Mouse (Mus musculus) small intestine, adult 2 months (tissue): ENCODE data around the gene Pear1. TPM values are rescaled to one million over a fixed set of nuclear protein-coding genes. Genes with fewer than 3 reads are reported as not detected.

Source experiments
- H3K27ac ChIP-seq: fragments of 200-500 bp; 2 replicates; pipeline ENCODE4 v1.5.1; 2012; ENCODE audit warnings: low read depth, low read length, control low read depth, inconsistent platforms; ENCODE audit not compliant: insufficient read depth
- H3K27me3 ChIP-seq: fragments of 200-500 bp; 2 replicates; pipeline ENCODE4 v1.6.1; 2012; ENCODE audit warnings: mild to moderate bottlenecking, moderate library complexity, low read length, inconsistent platforms; ENCODE audit not compliant: control insufficient read depth, insufficient read depth
- H3K36me3 ChIP-seq: fragments of 200-500 bp; 2 replicates; pipeline ENCODE4 v1.6.1; 2012; ENCODE audit warnings: mild to moderate bottlenecking, low read length, control low read depth, inconsistent platforms; ENCODE audit not compliant: control insufficient read depth, insufficient read depth
- H3K4me1 ChIP-seq: fragments of 200-500 bp; 2 replicates; pipeline ENCODE4 v1.6.1; 2012; ENCODE audit warnings: low read length, inconsistent platforms, mixed read lengths; ENCODE audit not compliant: control insufficient read depth, insufficient read depth, insufficient read length
- H3K4me3 ChIP-seq: fragments of 200-500 bp; 2 replicates; pipeline ENCODE4 v1.5.1; 2012; ENCODE audit warnings: low read depth, mild to moderate bottlenecking, control low read depth, inconsistent platforms, low read length, moderate library complexity
- CTCF ChIP-seq: fragments of 200-500 bp; IDR thresholded peaks from 2 replicates; pipeline ENCODE4 v1.5.1; 2012; ENCODE audit warnings: low read depth, mild to moderate bottlenecking, control low read depth, inconsistent platforms, low read length, moderate library complexity, mixed read lengths; ENCODE audit not compliant: insufficient replicate concordance, insufficient read length; ENCODE audit errors: extremely low read depth
- POLR2A ChIP-seq: fragments of 200-500 bp; IDR thresholded peaks from 2 replicates; pipeline ENCODE4 v1.6.1; 2012; ENCODE audit warnings: low read depth, mild to moderate bottlenecking, control low read depth, inconsistent platforms, low read length, moderate library complexity
- WGBS: fragments of 180-500 bp; shearing (Covaris S2); methylation state at CpG from one replicate; pipeline ENCODE4 v1.1.7; 2018; 5-methylcytosine and 5-hydroxymethylcytosine counted together
- polyA plus RNA-seq: library from polyadenylated mRNA; depleted of rRNA; stranded (reverse); fragments of >200 nt; gene quantifications from 2 replicates; pipeline ENCODE4 v1.2.3, GENCODE M21; 2012

Pear1 gene
- polyA plus RNA-seq, 1 experiment: 20.1 TPM

- Histone ChIP-seq H3K4me3 (no peak overlapping the region), H3K4me1 (no peaks in the 10 kb centered on the region), H3K27ac (no peak overlapping the region), H3K27me3 (no peaks in the 10 kb centered on the region), H3K36me3 (no peaks in the 10 kb centered on the region)
- WGBS: 31% methylated on average over 18 of the region's 18 CpGs
- TF ChIP-seq POLR2A: no peak
- no peak for TF ChIP-seq CTCF
These were observed 79.0 kb downstream of the Pear1 start for GRCm38 (mm10) chr3:87745036-87745659.

DNA sequence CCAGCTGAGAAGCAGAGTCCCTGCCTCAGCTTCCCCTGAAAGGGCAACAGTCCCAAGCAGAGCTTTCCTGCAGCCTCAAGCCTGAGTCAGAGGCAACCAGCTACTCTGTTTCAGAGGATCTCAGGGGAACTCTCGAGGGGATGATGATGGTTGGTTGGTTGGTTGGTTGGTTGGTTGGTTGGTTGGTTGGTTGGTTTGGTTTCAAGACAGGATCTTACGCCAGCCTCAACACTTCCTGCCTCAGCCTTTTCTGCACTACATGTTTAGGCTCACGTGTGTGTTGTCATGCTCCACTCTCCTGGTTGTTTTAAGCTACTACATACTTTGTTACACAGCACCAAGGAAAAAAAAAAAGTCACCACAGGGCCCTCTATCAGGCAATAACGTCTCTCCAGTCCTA, 80.2 kb downstream of the Pear1 start:
- TF ChIP-seq CTCF (no peak), POLR2A (no peak)
- H3K36me3 ChIP-seq: 0 out of 2 replicates have a peak, but pooled peaks cover under 1% of the 10 kb centered on the region
- H3K4me3 ChIP-seq: no peak overlapping the region
- no peaks in the 10 kb centered on the region for H3K27me3 ChIP-seq
- no peak overlapping the region for H3K27ac ChIP-seq
- WGBS: 73% methylated on average over 4 of the region's 4 CpGs
- H3K4me1 ChIP-seq: no peaks in the 10 kb centered on the region

- 82% methylated on average over 16 of the region's 16 CpGs for WGBS
These were observed 81.4 kb downstream of the Pear1 start for GRCm38 (mm10) chr3:87742735-87743134.

DNA sequence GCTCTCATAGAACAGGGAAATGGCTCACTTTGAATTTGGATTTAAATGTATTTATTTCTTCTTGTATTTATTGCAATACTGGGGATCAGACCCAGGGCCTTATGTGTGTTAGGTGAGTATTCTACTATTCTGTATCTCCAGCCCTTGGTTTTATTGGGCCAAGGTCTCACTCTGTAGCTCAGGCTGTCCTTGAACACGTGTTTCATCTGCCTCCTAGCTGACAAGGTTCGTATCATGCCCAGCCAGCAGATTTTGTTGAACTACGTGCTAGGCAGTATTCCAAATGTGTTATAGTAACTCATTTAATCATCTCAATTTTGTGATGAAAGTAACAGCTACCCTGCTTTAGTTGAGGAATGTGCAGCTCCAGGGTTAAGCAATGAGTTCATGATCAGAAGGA, 82.1 kb downstream of the Pear1 start:
- TF ChIP-seq CTCF (no peak), POLR2A (no peak)
- Histone ChIP-seq H3K27me3 (no peaks in the 10 kb centered on the region), H3K4me1 (no peaks in the 10 kb centered on the region), H3K4me3 (no peak overlapping the region), H3K27ac (no peak overlapping the region), H3K36me3 (peaks cover 17% of the 10 kb centered on the region)
- 74% methylated on average over 3 of the region's 3 CpGs for WGBS

More at GRCm38 (mm10) chr3:87742735-87743134, 81.4 kb downstream of the Pear1 start:
- Histone ChIP-seq H3K4me3 (no peak overlapping the region), H3K36me3 (peaks cover 10% of the 10 kb centered on the region), H3K4me1 (no peaks in the 10 kb centered on the region), H3K27me3 (no peaks in the 10 kb centered on the region), H3K27ac (no peak overlapping the region)
- no peak for TF ChIP-seq CTCF
- TF ChIP-seq POLR2A: no peak

DNA sequence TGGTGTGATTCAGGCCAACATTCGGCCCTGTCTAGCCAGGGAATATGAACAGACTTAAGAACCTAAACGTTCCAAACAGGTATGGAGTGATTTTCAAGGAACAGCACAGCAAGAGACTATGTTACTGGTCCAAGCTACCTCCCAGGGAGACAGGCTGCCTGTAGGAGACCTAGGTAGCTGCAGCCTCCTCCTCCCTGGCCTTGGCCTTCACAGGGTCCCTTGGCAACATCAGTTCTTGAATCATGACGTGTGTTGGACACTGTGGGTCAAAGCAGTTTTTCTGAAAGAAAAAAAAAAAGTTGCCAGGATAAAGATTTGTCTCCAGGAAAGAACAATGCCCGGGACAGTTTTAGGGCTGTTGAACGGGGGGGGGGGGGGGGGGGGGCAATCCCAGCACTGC, 85.2 kb downstream of the Pear1 start:
- Histone ChIP-seq H3K27ac (no peak overlapping the region), H3K4me3 (no peak overlapping the region), H3K36me3 (peaks cover 46% of the 10 kb centered on the region), H3K4me1 (no peaks in the 10 kb centered on the region), H3K27me3 (no peaks in the 10 kb centered on the region)
- WGBS: 68% methylated on average over 5 of the region's 5 CpGs
- TF ChIP-seq POLR2A: no peak
- no peak for TF ChIP-seq CTCF

DNA sequence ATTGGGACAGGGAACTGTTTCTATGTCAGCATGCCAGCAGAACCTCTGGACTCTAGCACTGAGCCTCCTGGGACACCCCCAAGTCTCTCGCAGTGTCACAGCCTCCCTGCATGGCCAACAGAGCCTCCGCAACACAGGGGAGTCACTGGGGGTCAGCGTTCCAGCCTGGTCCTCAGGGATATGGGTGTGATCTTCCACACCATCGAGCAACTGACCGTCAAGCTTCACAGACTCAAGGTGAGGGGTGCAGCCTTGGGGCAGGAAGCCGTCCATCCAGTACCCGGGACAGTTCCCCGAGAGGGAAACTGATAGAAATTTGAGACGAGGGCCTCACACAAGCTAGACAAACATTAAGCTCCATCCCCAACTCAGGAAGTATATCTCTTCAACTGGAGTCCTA, 88.8 kb downstream of the Pear1 start:
- H3K36me3 ChIP-seq: peaks cover 76% of the 10 kb centered on the region
- H3K27ac ChIP-seq: no peak overlapping the region
- no peaks in the 10 kb centered on the region for H3K27me3 ChIP-seq
- WGBS: 80% methylated on average over 9 of the region's 9 CpGs
- no peak for TF ChIP-seq POLR2A
- TF ChIP-seq CTCF: no peak
- no peaks in the 10 kb centered on the region for H3K4me1 ChIP-seq
- no peak overlapping the region for H3K4me3 ChIP-seq

DNA sequence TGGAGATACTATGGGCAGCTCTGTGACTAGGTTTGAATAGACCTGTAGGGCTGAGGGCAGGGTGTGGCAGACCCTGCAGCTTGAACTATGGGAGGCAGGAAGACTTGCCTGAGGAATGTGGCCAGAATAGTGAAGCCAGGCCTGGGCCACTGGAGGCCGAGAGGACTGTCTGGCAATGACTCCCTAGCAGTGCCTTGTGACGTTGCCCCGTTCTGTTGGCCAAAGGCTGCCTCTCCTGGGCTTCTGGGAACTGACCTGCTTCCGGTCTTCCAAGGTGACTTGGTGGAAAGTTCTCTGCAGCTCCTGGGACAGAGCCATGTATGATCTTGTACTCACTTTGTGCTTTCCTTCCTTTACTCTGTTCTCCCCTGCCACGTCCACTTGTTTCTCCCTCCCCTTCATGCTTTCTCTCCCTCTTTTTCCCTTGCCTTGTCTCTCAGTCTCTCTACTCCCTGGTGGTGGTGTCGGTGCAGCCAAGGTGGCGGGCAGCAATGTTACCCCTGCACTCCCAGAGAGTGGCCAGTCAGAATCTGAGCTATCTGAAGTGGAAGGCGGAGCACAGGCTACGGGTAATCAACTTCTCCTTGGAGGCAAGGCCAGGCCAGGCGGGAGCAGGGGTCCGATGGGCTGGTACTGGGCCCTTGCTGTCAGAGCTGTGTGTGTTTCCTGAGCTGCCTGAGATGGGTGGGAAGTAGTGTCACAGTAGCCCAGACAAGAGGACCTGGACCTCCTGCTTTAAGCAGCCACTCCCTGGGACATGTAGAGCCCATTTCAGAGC, 89.9 kb downstream of the Pear1 start:
- Histone ChIP-seq H3K36me3 (peaks cover 87% of the 10 kb centered on the region), H3K4me3 (no peak overlapping the region), H3K27me3 (no peaks in the 10 kb centered on the region), H3K27ac (no peak overlapping the region), H3K4me1 (no peaks in the 10 kb centered on the region)
- WGBS: 91% methylated on average over 11 of the region's 11 CpGs
- TF ChIP-seq POLR2A (no peak), CTCF (no peak)
